Mouse (Mus musculus) liver, adult 2 months (tissue): ENCODE data around the gene Treml2. TPM values are rescaled to one million over a fixed set of nuclear protein-coding genes. Genes with fewer than 3 reads are reported as not detected.

Source experiments
- DNase-seq: peaks from one replicate; pipeline ENCODE4 v3.0.0-alpha.2; 2011; ENCODE audit warnings: low read depth, low spot score; ENCODE audit errors: extremely low read depth
- H3K27ac ChIP-seq: fragments of 200-500 bp; replicated peaks from 2 replicates; pipeline ENCODE4 v1.5.1; 2012; ENCODE audit warnings: low read depth, mild to moderate bottlenecking, control low read depth, inconsistent platforms, low read length; ENCODE audit not compliant: insufficient read depth
- H3K27me3 ChIP-seq: fragments of 200-500 bp; 2 replicates; pipeline ENCODE4 v1.6.1; 2012; ENCODE audit warnings: mild to moderate bottlenecking, moderate library complexity, low read length, inconsistent platforms; ENCODE audit not compliant: control insufficient read depth, insufficient read depth
- H3K36me3 ChIP-seq: fragments of 200-500 bp; 2 replicates; pipeline ENCODE4 v1.6.1; 2012; ENCODE audit warnings: low read length, inconsistent platforms; ENCODE audit not compliant: control insufficient read depth, insufficient read depth
- H3K4me1 ChIP-seq: fragments of 200-500 bp; 2 replicates; pipeline ENCODE4 v1.6.1; 2011; ENCODE audit warnings: low read length; ENCODE audit not compliant: control insufficient read depth, insufficient read depth
- H3K4me3 ChIP-seq: fragments of 200-500 bp; 2 replicates; pipeline ENCODE4 v1.5.1; 2011; ENCODE audit warnings: low read depth, mild to moderate bottlenecking, control low read depth, low read length, moderate library complexity; ENCODE audit not compliant: insufficient read depth
- H3K79me2 ChIP-seq: fragments of 200-500 bp; 2 replicates; pipeline ENCODE4 v1.6.1; 2012; ENCODE audit warnings: inconsistent platforms, mild to moderate bottlenecking, low read length, moderate library complexity; ENCODE audit not compliant: control insufficient read depth, insufficient read depth
- H3K9ac ChIP-seq: fragments of 200-500 bp; 2 replicates; pipeline ENCODE4 v1.6.1; 2012; ENCODE audit warnings: low read depth, mild to moderate bottlenecking, control low read depth, inconsistent platforms, low read length
- CTCF ChIP-seq: fragments of 200-500 bp; IDR thresholded peaks from 2 replicates; pipeline ENCODE4 v1.5.1; 2011; ENCODE audit warnings: low read depth, low read length, control low read depth
- POLR2A ChIP-seq: fragments of 200-500 bp; IDR thresholded peaks from 2 replicates; pipeline ENCODE4 v1.6.1; 2011; ENCODE audit warnings: low read length, control low read depth; ENCODE audit not compliant: insufficient read depth; ENCODE audit errors: extremely low read depth
- WGBS: fragments of 180-500 bp; shearing (Covaris S2); methylation state at CpG from one replicate; pipeline ENCODE4 v1.1.7; 2018; 5-methylcytosine and 5-hydroxymethylcytosine counted together
- polyA plus RNA-seq: library from polyadenylated mRNA; depleted of rRNA; stranded (reverse); fragments of >200 nt; gene quantifications from 2 replicates; pipeline ENCODE4 v1.2.3, GENCODE M21; 2012; rRNA removed
- total RNA-seq: library from RNA; depleted of rRNA; stranded (reverse); fragments of >200 nt; gene quantifications from 2 replicates; pipeline ENCODE4 v1.2.3, GENCODE M21; 2014; rRNA removed

Treml2 gene
- total and polyA plus RNA-seq, 2 experiments = 0.09 to 0.26 TPM

DNA sequence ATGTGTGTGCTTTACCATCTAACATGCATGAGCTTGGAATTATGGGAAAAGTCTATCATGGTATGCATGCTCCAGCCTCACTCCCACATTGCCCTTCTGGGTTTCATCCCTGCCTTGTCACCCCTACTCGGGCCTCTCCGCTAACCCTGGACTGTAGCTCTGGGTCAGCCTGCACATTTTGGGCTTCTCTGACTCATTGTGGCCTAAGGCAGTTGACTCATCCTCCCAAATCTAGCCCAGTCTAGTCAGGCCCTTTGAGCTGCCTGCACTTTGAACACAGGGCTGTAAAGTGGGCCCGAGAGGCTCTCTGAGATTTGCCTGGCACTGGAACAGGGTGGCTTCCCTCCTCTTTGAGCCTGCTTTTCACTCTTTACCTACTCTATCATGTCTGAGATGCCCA, 56.5 kb downstream of the Treml2 start:
- no peak overlapping the region for H3K9ac ChIP-seq
- TF ChIP-seq CTCF (no peak), POLR2A (no peak)
- no peak overlapping the region for H3K27ac ChIP-seq
- 80% methylated on average over 3 of the region's 3 CpGs for WGBS
- no peak overlapping the region for H3K4me3 ChIP-seq
- no peak for DNase-seq
- H3K36me3 ChIP-seq = no peaks in the 10 kb centered on the region
- H3K27me3 ChIP-seq = no peaks in the 10 kb centered on the region
- H3K4me1 ChIP-seq = no peaks in the 10 kb centered on the region
- H3K79me2 ChIP-seq = no peaks in the 10 kb centered on the region

- no peak overlapping the region for H3K9ac ChIP-seq
- 57% methylated on average over 2 of the region's 2 CpGs for WGBS
- H3K79me2 ChIP-seq = no peaks in the 10 kb centered on the region
- H3K27ac ChIP-seq = no peak overlapping the region
- H3K4me3 ChIP-seq = no peak overlapping the region
- DNase-seq = no peak
- H3K36me3 ChIP-seq = no peaks in the 10 kb centered on the region
- H3K4me1 ChIP-seq = no peaks in the 10 kb centered on the region
- no peaks in the 10 kb centered on the region for H3K27me3 ChIP-seq
- no peak for TF ChIP-seq POLR2A
- no peak for TF ChIP-seq CTCF
Measured at GRCm38 (mm10) chr17:48357892-48358291, 58.6 kb downstream of the Treml2 start.

- Histone ChIP-seq H3K36me3 (no peaks in the 10 kb centered on the region), H3K27ac (no peak within 1 kb of the TSS), H3K79me2 (no peaks in the 10 kb centered on the region), H3K27me3 (no peaks in the 10 kb centered on the region), H3K9ac (no peak within 1 kb of the TSS), H3K4me3 (no peak within 1 kb of the TSS), H3K4me1 (no peaks in the 10 kb centered on the region)
- no peak for DNase-seq
- 73% methylated on average over 7 of the region's 7 CpGs for WGBS
- TF ChIP-seq POLR2A = no peak
Measured at GRCm38 (mm10) chr17:48359616-48360015, 60.3 kb downstream of the Treml2 start, which contains the start of gene Treml1. TSS of gene Treml1 (plus strand) at chr17:48359916.

DNA sequence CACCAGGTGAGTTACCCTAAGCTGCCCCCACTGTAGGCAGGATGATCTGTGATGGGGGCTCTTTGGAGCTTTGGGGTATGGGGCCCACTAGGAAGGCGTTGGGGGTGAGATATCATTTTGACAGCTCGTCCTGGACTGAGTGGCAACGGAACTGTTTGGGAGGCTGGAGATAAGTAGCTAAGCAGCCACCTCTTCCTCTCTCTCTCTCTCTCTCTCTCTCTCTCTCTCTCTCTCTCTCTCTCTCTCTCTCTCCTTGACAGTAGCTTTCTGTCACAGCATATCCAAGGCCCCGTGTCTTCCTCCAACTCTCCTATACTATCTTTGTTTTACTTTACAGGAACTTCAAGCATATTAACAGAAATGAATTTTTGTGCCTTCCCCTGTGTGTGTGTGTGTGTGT, 61.2 kb downstream of the Treml2 start:
- no peak for DNase-seq
- Histone ChIP-seq H3K9ac (no peak overlapping the region), H3K4me1 (no peaks in the 10 kb centered on the region), H3K27me3 (no peaks in the 10 kb centered on the region), H3K4me3 (no peak overlapping the region), H3K79me2 (no peaks in the 10 kb centered on the region), H3K27ac (no peak overlapping the region), H3K36me3 (no peaks in the 10 kb centered on the region)
- WGBS = 53% methylated on average over 4 of the region's 4 CpGs
- TF ChIP-seq CTCF (no peak), POLR2A (no peak)

Other genes with a start within 250 kb of the Treml2 start
- gene 1700067P10Rik, start 210.2 kb upstream of the Treml2 start, total RNA-seq = not detected in 2 replicates
- not detected in 2 replicates for gene 1700067P10Rik, start 210.2 kb upstream of the Treml2 start, polyA plus RNA-seq
- gene 9830107B12Rik, start 153.2 kb upstream of the Treml2 start, total RNA-seq = not detected in 2 replicates
- gene 9830107B12Rik, start 153.2 kb upstream of the Treml2 start, polyA plus RNA-seq = not detected in 2 replicates
- 0.37 and 0.40 TPM in 2 replicates for gene A530064D06Rik, start 132.2 kb upstream of the Treml2 start, total RNA-seq
- not detected in 2 replicates for gene A530064D06Rik, start 132.2 kb upstream of the Treml2 start, polyA plus RNA-seq
- gene Trem1, start 66.7 kb upstream of the Treml2 start, total RNA-seq = not detected in 2 replicates
- gene Trem1, start 66.7 kb upstream of the Treml2 start, polyA plus RNA-seq = 0.04 TPM in 1 of 2 replicates, not detected in the other
- 0.34 TPM in 1 of 2 replicates, not detected in the other for gene Trem3, start 51.7 kb upstream of the Treml2 start, total RNA-seq
- 0.09 and 0.21 TPM in 2 replicates for gene Trem3, start 51.7 kb upstream of the Treml2 start, polyA plus RNA-seq
- gene Treml4, start 35.2 kb upstream of the Treml2 start, total RNA-seq = 4.2 and 4.4 TPM in 2 replicates
- 2.8 and 4.6 TPM in 2 replicates for gene Treml4, start 35.2 kb upstream of the Treml2 start, polyA plus RNA-seq
- gene B430306N03Rik, start 16.6 kb downstream of the Treml2 start, total RNA-seq = 0.83 and 1.0 TPM in 2 replicates
- 0.90 and 1.9 TPM in 2 replicates for gene B430306N03Rik, start 16.6 kb downstream of the Treml2 start, polyA plus RNA-seq
- 0.74 and 2.2 TPM in 2 replicates for gene Trem2, start 46.9 kb downstream of the Treml2 start, total RNA-seq
- 0.15 and 0.34 TPM in 2 replicates for gene Trem2, start 46.9 kb downstream of the Treml2 start, polyA plus RNA-seq
- gene Treml1, start 60.4 kb downstream of the Treml2 start, total RNA-seq = 0.34 TPM in 1 of 2 replicates, not detected in the other
- gene Treml1, start 60.4 kb downstream of the Treml2 start, polyA plus RNA-seq = 0.19 and 0.39 TPM in 2 replicates
- gene Nfya, start 110.4 kb downstream of the Treml2 start, total RNA-seq = 10.6 and 12.1 TPM in 2 replicates
- 11.0 and 16.3 TPM in 2 replicates for gene Nfya, start 110.4 kb downstream of the Treml2 start, polyA plus RNA-seq
- 20.9 and 25.0 TPM in 2 replicates for gene Oard1, start 110.5 kb downstream of the Treml2 start, total RNA-seq
- 8.7 and 9.0 TPM in 2 replicates for gene Oard1, start 110.5 kb downstream of the Treml2 start, polyA plus RNA-seq
- 0.28 TPM in 1 of 2 replicates, not detected in the other for gene Apobec2, start 133.4 kb downstream of the Treml2 start, total RNA-seq
- gene Apobec2, start 133.4 kb downstream of the Treml2 start, polyA plus RNA-seq = not detected in 2 replicates
- gene Tspo2, start 152.0 kb downstream of the Treml2 start, total RNA-seq = not detected in 2 replicates
- 0.34 TPM in 1 of 2 replicates, not detected in the other for gene Tspo2, start 152.0 kb downstream of the Treml2 start, polyA plus RNA-seq
- 0.20 TPM in 1 of 2 replicates, not detected in the other for gene Unc5cl, start 155.4 kb downstream of the Treml2 start, total RNA-seq
- 0.05 and 0.43 TPM in 2 replicates for gene Unc5cl, start 155.4 kb downstream of the Treml2 start, polyA plus RNA-seq